Mouse (Mus musculus) ovary, postnatal 36 days (tissue): ENCODE measurements around the gene Csrnp1.
A peak's percentile ranks its signal among the peaks of the same experiment; 100 is the strongest.

Experiments
- DNase-seq: peaks from one replicate; pipeline ENCODE4 v3.0.0; 2022; ENCODE audit warnings: low spot score, mixed read lengths

The Csrnp1 gene

DNA sequence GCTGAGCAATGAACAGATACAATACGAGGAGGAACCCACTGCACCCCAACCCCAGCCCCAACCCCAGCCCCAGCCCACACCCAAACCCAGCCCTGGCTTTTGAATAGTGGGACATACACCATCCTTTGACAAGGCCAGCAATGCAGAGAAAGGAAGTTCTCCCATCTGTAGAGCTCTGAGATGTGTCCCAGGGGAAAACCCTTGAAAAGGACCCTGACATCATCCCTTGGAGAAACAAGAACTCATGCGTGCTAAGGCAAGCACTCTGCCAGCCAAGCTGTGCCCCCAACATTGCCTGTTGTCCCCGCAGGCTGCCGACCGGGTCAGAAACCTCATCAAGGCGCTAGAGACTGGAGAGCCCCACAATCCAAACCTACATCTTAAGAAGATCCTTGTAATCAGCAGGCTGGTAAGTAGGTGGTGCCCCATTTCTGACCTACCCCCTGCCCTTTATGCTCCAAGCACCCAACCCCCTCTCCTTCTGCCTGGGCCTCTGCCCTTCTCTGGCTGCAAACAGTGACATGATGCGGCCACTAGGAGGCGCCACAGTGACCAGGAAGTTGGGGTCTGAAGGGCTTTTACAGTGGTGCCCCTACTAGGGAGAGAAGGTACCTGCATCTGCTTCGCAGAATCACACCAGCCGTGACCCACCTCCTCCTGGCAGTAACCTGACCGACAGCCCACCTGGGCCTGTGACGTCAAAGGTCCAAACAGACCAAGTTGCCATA, 39.1 kb downstream of the Csrnp1 start:
- DNase-seq, result no peak

GRCm38 (mm10) chr9:119943326-119943725, 41.1 kb downstream of the Csrnp1 start:
- no peak for DNase-seq

DNA sequence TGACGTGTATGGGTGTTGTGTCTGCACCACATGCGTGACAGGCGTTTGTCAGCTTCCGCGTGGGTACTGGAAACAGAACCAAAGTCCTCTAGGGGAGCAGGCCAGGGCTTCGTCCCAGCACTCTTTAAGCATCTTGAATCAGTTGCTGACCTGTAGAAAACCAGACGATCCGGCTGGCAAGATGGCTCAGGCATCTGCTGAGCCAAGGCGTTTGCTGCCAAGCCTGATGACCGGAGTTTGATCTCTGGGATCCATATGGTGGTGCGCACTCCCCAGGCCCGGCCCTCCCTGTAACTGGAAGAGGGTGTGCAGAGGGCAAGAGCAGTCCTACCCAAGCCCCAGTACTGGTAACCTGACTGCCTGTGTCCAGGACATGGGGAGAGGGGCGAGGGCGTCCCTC, 42.6 kb downstream of the Csrnp1 start:
- DNase-seq, result no peak

DNA sequence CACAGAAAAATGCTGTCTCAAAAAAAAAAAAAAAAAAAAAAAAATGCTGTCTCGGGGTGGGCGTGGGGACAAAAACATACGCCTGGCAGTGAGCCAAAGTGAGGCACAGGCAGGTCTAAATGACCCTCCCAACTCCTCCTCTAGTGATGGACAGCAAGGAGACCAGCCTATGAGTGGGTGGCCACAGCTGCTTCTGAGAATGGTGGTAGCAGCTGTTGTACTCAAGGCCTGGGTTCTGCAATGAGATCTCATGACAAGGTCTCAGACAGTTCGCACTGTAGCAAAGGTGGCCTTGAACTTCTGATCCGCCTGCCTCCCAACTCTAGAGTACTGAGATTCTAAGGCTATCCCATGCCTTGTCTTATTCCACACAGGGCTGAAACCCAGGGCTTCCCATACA, 43.1 kb downstream of the Csrnp1 start:
- DNase-seq, result no peak

- DNase-seq, result no peak
These were observed 44.8 kb downstream of the Csrnp1 start for GRCm38 (mm10) chr9:119939646-119940045.

DNA sequence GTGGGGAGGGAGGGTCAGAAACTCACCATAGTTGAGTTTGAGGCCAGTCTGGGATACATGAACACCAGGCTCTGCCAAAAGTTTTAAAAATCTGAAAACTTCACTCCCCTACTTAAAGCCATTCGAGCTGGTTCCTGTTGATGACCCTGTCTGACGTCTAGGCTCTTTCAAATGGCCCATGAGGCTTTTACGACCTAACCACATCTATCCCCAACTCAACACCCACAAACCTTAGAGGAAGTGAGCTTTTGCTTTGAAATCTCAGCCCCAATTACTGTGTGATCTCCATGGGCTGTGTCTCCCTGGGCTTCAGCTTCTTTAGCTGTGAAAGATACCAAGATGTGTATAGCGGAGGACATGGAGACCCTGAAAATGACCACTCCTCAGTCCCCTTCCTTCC, 46.0 kb downstream of the Csrnp1 start:
- no peak for DNase-seq

- DNase-seq, result peak; percentile 94
These were observed 47.3 kb downstream of the Csrnp1 start, which contains the start of the genes Gorasp1 and Ttc21a for GRCm38 (mm10) chr9:119937005-119937773. TSS of gene Gorasp1 (minus strand) at chr9:119937565. TSS of gene Ttc21a (plus strand) at chr9:119937606.

GRCm38 (mm10) chr9:119933675-119934074, 50.8 kb downstream of the Csrnp1 start:
- DNase-seq, result no peak

GRCm38 (mm10) chr9:119932358-119932757, 52.1 kb downstream of the Csrnp1 start:
- DNase-seq, result no peak

- DNase-seq, result no peak
These were observed 58.0 kb downstream of the Csrnp1 start for GRCm38 (mm10) chr9:119926497-119926896.

DNA sequence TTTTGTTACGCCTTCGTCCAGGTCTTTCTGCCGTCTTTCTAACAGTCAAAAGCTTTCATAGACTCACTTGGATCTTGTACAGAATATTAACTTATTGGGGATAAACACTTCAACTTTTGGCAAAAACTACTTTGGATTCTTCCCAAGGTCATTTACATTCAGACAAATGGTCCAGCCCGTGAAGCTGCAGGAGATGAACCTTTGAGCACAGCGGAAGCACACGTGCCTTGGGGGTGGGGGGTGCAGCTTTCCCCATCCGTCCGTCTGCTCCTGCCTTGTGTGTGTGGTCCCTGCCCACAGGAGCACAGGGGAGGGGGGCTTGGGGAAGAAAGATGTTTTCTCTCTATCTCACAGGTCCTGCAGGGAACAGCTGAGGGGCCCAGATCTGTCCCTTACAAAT, 58.7 kb downstream of the Csrnp1 start:
- DNase-seq, result no peak

DNA sequence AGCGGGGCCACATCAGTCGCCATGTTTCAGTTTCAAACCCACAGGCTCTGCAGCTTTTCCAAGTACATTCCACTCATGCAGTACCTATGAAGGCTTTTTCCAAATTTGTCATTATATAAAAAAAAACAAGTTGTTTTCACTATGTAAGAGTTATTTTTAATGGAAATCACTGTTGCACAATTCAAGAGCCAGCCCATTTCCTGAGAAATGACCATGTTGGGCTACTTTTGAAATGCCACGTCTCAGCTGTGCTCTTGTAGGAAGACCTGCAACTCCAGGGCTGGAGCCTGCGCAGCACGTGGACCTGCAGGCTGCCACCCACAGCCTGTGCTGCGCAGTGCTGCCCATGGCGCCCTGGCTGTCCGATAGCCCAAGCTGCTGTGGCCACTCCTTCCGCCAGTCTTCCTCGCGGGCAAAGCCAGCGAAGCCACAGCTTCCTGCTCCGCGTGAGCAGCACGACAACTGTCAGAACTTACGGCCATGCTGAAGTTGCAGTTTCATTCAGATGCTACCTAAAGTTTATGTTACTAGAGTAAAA, 59.3 kb downstream of the Csrnp1 start:
- no peak for DNase-seq

DNA sequence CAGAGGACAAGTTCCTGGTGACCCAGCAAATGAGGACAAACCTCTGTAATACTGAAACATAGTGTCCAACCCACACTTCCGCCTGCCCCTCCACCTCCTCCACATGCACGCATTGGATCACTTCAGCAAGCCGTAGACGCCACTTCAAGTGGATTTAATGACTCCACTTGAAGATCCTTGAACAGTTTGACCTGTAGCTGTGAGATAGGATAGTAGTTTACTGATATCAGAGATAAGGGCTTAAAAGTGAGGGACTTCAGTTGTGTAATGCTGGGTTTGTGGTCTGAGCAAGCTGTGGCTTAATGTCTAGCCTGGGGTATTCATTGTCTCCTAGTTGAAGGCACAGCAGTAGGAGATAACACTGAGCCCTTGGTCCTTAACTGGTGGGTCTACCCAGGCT, 61.0 kb downstream of the Csrnp1 start:
- DNase-seq, result no peak
